Mouse (Mus musculus) embryonic fibroblast, embryonic 13.5 days (primary cell): Measurements from ENCODE around the gene Ctnnd1.

Source experiments
- CTCF ChIP-seq: IDR thresholded peaks from 2 replicates; pipeline ENCODE4 v1.5.1; 2011; ENCODE audit warnings: mild to moderate bottlenecking, control low read depth, low read length, moderate library complexity, borderline replicate concordance; ENCODE audit not compliant: insufficient read depth
- POLR2A ChIP-seq: IDR thresholded peaks from 2 replicates; pipeline ENCODE4 v1.6.1; 2011; ENCODE audit warnings: low read depth, mild to moderate bottlenecking, control low read depth, low read length, moderate library complexity

DNA sequence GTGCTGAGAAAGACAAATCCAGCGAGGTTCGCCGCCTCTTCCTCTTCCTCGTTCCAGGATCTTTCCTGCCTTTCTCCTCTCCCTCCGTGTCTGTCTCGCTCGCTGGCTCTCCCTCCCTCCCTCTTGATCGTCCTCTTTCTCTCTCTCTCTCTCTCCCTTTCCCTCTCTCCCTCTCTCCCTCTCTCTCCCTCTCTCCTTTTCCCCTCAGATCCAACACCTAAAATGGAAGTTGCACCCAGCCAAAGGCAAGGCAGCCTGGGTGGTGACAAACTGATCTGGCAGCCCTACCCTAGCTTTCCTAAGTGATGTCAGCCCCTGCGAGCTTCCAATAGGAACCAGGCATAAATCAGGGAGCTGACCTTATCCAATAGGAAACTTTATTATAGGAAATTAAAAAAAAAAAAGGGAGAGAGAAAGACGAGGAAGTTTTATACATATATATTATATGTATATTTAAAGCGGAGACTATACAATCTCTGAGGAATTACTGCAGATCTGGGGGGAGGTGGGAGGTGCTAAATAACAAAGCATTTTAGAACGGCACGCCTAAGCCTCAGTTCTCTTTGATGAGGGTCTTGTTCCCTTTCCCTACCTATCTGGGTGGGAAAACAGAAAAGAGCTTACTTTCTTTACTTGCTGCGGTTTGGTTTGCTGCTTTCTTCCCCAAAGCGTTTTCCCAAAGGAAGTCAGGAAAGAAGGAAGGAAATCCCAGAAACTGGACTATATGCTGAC lies at the start of gene Ctnnd1:
- TF ChIP-seq CTCF, result no peak
- peak; percentile 96 for TF ChIP-seq POLR2A
